Mouse (Mus musculus) thymus, postnatal 36 days (tissue): ENCODE measurements around the gene Tubgcp6.
A peak's percentile ranks its signal among the peaks of the same experiment; 100 is the strongest.

Source experiments
- DNase-seq, 2 experiments: peaks; one replicate each; pipeline ENCODE4 v3.0.0; 2022; ENCODE audit warnings: mixed read lengths in 2 of 2

Gene Tubgcp6

GRCm38 (mm10) chr15:89122649-89123366, at the start of gene Tubgcp6:
Gene Tubgcp6 (minus strand): TSS chr15:89123112.
- DNase-seq, result peak; percentile 92

GRCm38 (mm10) chr15:89172276-89172935, 49.5 kb upstream of the Tubgcp6 start:
- DNase-seq, result no peak

GRCm38 (mm10) chr15:89171526-89172051, 48.7 kb upstream of the Tubgcp6 start:
- DNase-seq, result no peak

- DNase-seq, result no peak
These were observed 47.2 kb upstream of the Tubgcp6 start for GRCm38 (mm10) chr15:89170102-89170501.

- no peak for DNase-seq
These were observed 46.5 kb upstream of the Tubgcp6 start for GRCm38 (mm10) chr15:89169431-89169830.

DNA sequence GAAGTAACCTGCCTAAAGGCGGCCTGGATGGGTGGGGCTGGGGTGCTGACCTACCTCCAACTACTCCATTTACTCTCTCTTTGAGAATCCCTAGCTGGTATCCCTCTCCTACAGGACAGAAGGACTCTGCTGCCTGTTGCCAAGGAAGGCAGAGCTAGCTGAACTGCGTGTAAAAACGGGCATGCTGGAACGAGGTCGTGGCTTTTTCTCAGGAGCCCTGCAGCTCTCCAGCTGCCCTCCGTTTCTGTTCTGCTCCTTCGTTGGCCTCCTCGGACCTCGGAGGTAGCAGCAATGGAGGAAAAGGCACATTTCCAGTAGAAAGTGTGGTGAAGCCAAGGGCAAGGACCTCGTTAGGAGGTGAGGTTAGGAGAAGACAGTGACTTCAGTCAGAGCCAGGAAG, 46.0 kb upstream of the Tubgcp6 start:
- no peak for DNase-seq

GRCm38 (mm10) chr15:89165478-89165877, 42.6 kb upstream of the Tubgcp6 start:
- no peak for DNase-seq

DNA sequence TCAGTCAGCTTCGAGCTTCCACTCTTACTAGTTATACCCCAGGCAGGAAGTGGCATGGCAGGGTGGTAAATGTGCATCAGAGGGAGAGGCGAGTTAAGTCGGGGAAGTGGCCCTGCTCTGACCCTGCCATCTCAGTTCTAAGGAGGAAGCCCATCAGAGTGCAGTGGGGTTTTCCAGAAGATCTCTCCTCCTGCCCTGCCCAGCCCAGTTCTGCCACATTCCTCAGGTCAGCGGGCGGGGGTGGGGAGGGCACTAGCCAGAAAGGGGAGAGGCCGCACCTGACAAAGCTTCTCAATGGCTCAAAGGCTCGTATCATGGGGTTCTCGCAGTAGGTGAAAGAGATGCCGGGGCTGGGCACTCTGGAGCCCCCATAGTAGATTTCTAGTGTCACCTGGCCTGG, 38.5 kb upstream of the Tubgcp6 start:
- no peak for DNase-seq

DNA sequence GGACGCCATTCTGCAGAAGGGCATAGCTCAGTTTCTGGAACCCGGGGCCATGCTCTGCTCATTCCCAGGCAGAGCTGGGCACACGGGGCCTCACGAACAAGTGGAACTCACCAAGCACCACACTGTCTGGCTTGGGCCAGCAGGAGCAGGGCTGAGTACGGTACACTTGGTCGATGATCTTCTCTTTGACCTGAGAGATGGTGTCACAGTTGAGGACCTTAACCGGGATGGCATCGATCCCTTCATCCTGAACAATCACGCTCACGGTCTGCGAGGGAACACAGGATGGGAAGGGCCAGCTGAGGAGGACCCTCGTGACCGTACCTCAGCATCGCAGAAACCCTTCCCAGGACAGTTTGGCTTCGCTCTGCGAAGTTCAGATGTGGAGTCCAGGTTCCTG, 35.6 kb upstream of the Tubgcp6 start:
- DNase-seq, result no peak

DNA sequence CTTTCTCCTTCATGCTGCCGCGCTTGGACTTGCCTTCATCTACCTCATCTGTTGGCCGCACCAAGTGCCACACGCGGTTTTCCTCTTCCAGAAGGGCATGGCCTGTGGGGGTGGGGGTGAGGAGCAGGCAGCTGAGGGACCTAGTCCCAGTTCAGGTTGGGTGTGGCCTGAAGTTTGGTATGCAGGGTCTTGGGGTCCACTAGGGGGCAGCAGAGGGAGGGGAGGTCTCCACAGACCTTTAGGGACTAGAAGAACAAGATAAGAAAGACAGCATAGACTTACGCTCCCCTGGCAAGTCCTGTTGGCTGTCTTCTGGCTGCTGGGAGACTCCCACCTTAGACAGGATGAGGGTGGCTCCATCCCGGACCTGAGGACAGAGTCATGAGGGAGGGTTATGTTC, 35.0 kb upstream of the Tubgcp6 start:
- DNase-seq, result peak; percentile 69 to 71

DNA sequence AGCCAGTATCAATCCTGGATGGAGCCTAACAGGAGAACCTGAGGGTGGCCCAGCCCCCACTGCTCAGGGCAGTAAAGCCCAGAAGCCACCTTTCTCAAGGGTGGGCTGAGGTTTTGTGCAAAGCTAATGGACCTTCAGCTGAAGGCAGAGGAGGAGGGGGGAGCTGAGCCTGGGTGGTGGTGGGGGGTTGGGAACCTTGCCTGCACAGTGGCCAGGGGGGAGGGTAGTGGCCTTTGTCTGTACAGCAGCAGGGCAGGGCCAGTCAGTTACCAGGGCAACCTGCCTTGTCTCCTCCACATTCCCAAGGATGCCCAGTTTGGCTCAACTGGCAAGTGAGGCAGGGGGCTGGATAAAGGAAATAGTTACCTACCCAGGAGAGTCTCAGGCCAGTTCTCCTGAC, 29.4 kb upstream of the Tubgcp6 start:
- no peak for DNase-seq

DNA sequence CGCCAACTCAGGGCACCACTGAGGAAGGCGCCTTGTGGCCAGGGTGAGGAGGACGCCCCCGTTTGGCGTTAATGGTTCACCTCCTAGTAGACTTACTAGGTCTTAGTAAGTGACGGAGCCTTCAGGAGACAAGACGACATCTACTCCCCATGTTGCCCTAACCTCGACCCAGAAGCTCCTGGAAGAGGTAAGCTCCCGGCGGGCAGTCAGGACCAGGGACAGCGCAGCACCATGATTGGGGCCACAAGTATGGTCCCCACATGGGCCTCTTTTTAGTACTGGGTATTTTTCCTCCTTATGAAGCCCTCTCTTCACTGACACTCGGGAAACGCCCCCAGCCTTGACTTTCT, 27.1 kb upstream of the Tubgcp6 start:
- DNase-seq, result peak; percentile 45 to 51

DNA sequence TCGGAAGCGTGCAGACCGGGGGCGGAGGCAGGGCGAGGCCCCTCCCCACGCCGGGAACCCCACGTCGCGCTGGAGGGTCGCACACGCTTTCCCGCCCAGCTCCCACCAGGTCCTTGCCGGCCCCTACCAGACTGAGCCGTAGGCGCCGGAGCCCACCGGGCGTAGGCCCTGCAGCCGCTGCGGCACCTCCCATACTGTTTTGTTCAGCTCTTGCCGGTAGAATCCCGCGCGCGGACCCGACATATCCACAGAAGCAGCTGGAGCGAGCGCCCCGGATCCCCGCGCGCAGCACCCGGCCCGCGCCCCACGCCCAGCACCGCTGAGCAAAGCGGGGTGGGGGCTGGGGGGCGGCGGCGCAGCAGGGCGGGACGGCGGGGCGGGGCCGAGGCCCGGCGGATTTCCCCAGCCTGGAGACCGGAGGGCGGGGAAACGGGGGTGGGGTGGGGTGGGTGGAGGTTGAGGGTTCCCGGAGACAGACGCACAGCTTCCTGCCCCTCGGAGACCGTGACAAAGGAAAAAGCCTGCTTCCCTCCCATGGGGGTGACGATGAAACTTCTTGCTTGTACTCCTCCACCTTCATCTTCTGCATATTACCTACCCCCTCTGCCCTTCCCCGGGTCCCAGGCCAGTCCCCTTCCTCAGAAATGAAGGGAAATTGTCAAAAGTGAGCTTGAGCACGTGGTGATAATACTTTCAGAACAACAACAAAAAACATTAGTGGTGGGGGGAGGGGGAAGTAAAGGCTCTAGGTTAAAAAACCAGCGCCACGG, 26.5 kb upstream of the Tubgcp6 start, which contains the start of gene Mapk11:
Gene Mapk11 (minus strand): TSS at position 358 of the 770 bp plus-strand sequence.
- peak; percentile 72 to 80 for DNase-seq

GRCm38 (mm10) chr15:89148496-89149270, 25.8 kb upstream of the Tubgcp6 start:
- no peak for DNase-seq

DNA sequence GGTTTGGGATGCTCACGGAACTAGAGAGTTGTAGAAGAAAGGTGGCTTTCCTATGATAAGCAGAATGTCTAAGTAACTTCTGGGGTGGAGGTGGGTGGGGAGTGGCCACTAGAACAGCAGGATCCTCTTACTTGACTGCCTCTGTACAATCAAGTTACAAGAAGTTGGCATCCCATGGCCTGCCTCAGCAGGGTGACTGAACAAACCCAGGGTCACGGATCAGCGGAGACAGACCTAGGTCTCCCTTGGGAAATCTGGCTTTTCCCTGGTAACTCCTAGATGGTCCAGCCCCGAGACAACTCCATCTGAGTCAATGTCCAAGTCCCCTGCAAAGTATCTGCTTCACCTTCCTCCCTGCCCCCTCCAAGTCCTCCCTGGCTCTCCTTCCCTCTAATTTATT, 25.0 kb upstream of the Tubgcp6 start:
- DNase-seq, result no peak

DNA sequence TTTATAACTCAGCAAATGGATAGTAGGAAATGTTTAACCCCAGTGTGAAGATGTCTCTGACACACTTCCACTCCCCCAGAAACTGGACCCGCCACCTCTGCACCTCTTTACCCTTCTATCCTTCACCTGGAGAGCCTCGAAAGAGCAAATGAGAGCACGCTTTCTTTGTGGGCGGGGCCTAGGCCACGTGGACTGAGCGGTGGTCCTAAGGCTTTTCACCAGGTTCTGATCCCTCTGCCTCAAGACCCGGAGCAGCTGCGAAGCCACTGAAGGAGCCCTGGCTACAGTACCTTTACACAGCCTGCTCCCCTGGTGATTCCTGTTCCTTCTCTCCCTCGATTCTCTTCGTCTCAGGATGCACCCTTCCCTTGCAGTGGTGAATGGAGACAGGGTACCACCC, 24.5 kb upstream of the Tubgcp6 start:
- no peak for DNase-seq

- peak; percentile 74 to 82 for DNase-seq
These were observed 24.1 kb upstream of the Tubgcp6 start for GRCm38 (mm10) chr15:89147024-89147423.

DNA sequence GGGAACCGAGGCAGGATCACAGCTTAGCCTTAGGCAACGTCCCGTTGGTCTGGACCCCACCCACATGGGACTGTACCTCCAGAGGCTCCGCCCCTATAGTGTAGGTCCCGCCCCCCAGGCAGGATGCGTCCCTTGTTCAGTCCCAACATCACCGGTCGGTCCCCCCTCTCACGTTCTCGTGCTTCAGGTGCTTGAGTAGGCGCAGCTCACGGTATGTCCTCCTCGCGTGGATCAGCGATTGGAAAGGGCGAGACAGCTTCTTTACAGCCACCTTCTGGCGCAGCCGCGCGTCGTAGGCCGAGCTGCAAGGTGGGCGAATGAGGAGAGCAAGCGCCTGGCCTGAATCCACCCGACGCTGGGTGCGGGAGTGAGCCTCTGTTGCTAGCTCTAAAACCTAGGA, 23.6 kb upstream of the Tubgcp6 start:
- peak; percentile 64 to 75 for DNase-seq

DNA sequence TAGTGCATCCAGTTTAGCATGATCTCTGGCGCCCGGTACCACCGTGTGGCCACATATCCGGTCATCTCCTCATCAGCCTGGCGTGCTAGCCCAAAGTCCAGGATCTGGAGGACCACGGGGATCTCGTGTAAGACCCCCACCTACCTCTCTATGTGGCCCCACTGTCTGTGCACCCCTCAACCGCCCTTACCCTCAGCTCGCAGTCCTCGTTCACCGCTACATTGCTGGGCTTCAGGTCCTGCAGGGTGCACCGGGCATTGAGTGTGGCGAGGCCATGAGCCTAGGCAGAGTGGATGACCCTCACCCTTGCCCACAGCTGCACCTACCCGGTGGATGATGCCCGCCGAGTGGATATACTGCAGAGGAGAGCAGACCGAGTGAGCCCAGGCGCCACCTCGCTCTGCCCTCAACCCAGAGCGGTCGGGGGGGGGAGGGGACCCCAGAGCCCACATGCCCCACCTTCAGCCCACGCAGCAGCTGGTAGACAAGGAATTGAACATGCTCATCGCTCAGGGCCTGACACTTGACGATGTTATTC, 23.0 kb upstream of the Tubgcp6 start:
- DNase-seq, result peak in 1 of 2 experiments; percentile 9

- DNase-seq, result no peak
These were observed 22.1 kb upstream of the Tubgcp6 start for GRCm38 (mm10) chr15:89144965-89145364.

GRCm38 (mm10) chr15:89143134-89143533, 20.2 kb upstream of the Tubgcp6 start:
- DNase-seq, result no peak

GRCm38 (mm10) chr15:89141905-89142304, 19.0 kb upstream of the Tubgcp6 start:
- no peak for DNase-seq
